Mouse (Mus musculus): Measurements from ENCODE around the gene Esr1. TPM values are rescaled to one million over a fixed set of nuclear protein-coding genes. Genes with fewer than 3 reads are reported as not detected.
"Not testable (repeated sequence)": the region's sequence is repeated elsewhere in the genome, so short reads cannot be mapped to it uniquely, and the experiment has no call there.

The Esr1 gene
- polyA plus RNA-seq (2012; rRNA removed) = 1.4 and 2.6 TPM in 2 replicates

- peak in 1 of 2 experiments; percentile 19 for DNase-seq (ENCODE audit: extremely low spot score in 1 of 2, low spot score in 1 of 2)
Observed at GRCm38 (mm10) chr10:4611386-4612155, at the start of gene Esr1. TSS of gene Esr1 (plus strand) at chr10:4611593.

GRCm38 (mm10) chr10:4565148-4565547, 46.2 kb upstream of the Esr1 start:
- no peak for DNase-seq (ENCODE audit: extremely low spot score in 1 of 2, low spot score in 1 of 2)

GRCm38 (mm10) chr10:4570778-4571177, 40.6 kb upstream of the Esr1 start:
- no peak for DNase-seq (ENCODE audit: extremely low spot score in 1 of 2, low spot score in 1 of 2)

- DNase-seq (ENCODE audit: extremely low spot score in 1 of 2, low spot score in 1 of 2) = no peak
Observed at GRCm38 (mm10) chr10:4571304-4571703, 40.1 kb upstream of the Esr1 start.

- DNase-seq (ENCODE audit: extremely low spot score in 1 of 2, low spot score in 1 of 2) = no peak
Observed at GRCm38 (mm10) chr10:4581905-4582304, 29.5 kb upstream of the Esr1 start.

- no peak for DNase-seq (ENCODE audit: extremely low spot score in 1 of 2, low spot score in 1 of 2)
Observed at GRCm38 (mm10) chr10:4586691-4587090, 24.7 kb upstream of the Esr1 start.

GRCm38 (mm10) chr10:4589576-4589975, 21.8 kb upstream of the Esr1 start:
- no peak for DNase-seq (ENCODE audit: extremely low spot score in 1 of 2, low spot score in 1 of 2)

- DNase-seq (ENCODE audit: extremely low spot score in 1 of 2, low spot score in 1 of 2) = no peak
Observed at GRCm38 (mm10) chr10:4590956-4591355, 20.4 kb upstream of the Esr1 start.

GRCm38 (mm10) chr10:4593828-4594227, 17.6 kb upstream of the Esr1 start:
- DNase-seq (ENCODE audit: extremely low spot score in 1 of 2, low spot score in 1 of 2) = no peak

GRCm38 (mm10) chr10:4597211-4597610, 14.2 kb upstream of the Esr1 start:
- DNase-seq (ENCODE audit: extremely low spot score in 1 of 2, low spot score in 1 of 2) = no peak

GRCm38 (mm10) chr10:4598244-4598842, 13.1 kb upstream of the Esr1 start:
- peak in 1 of 2 experiments; percentile 81 for DNase-seq (ENCODE audit: extremely low spot score in 1 of 2, low spot score in 1 of 2)

- peak in 1 of 2 experiments; percentile 16 for DNase-seq (ENCODE audit: extremely low spot score in 1 of 2, low spot score in 1 of 2)
Observed at GRCm38 (mm10) chr10:4598916-4599315, 12.5 kb upstream of the Esr1 start.

- DNase-seq (ENCODE audit: extremely low spot score in 1 of 2, low spot score in 1 of 2) = no peak
Observed at GRCm38 (mm10) chr10:4599591-4599990, 11.8 kb upstream of the Esr1 start.

- DNase-seq (ENCODE audit: extremely low spot score in 1 of 2, low spot score in 1 of 2) = no peak
Observed at GRCm38 (mm10) chr10:4600796-4601474, 10.5 kb upstream of the Esr1 start.

- not testable (repeated sequence) for DNase-seq (ENCODE audit: extremely low spot score in 1 of 2, low spot score in 1 of 2)
Observed at GRCm38 (mm10) chr10:4601612-4602011, 9.8 kb upstream of the Esr1 start.

- no peak for DNase-seq (ENCODE audit: extremely low spot score in 1 of 2, low spot score in 1 of 2)
Observed at GRCm38 (mm10) chr10:4602466-4602865, 8.9 kb upstream of the Esr1 start.

- no peak for DNase-seq (ENCODE audit: extremely low spot score in 1 of 2, low spot score in 1 of 2)
Observed at GRCm38 (mm10) chr10:4604527-4605209, 6.7 kb upstream of the Esr1 start.

- no peak for DNase-seq (ENCODE audit: extremely low spot score in 1 of 2, low spot score in 1 of 2)
Observed at GRCm38 (mm10) chr10:4610234-4610633, 1.2 kb upstream of the Esr1 start.

GRCm38 (mm10) chr10:4612313-4613036, 1.1 kb downstream of the Esr1 start:
- DNase-seq (ENCODE audit: extremely low spot score in 1 of 2, low spot score in 1 of 2) = no peak

GRCm38 (mm10) chr10:4618026-4618425, 6.6 kb downstream of the Esr1 start:
- DNase-seq (ENCODE audit: extremely low spot score in 1 of 2, low spot score in 1 of 2) = no peak
